Mouse (Mus musculus): Measurements from ENCODE around the gene Hist1h4a. TPM values are rescaled to one million over a fixed set of nuclear protein-coding genes. Genes with fewer than 3 reads are reported as not detected.
A peak's percentile ranks its signal among the peaks of the same experiment; 100 is the strongest.

Gene Hist1h4a
- 0.35 and 0.78 TPM in 2 replicates for polyA plus RNA-seq (2014; fragmentation: Nextera tagmentation; extraction: Ambion mirVana)

- peak within 1 kb of the TSS; percentile 74 for H3K9ac ChIP-seq (ENCODE audit: low read length)
- ATAC-seq (ENCODE audit: insufficient number of reproducible peaks, low FRiP score, low TSS enrichment, low read depth) = peak; percentile 81
- H3K4me2 ChIP-seq (ENCODE audit: low read depth, severe bottlenecking) = peak within 1 kb of the TSS; percentile 65
- WGBS = under 1% methylated on average over 61 of the region's 72 CpGs
- no peaks in the 10 kb centered on the region for H3K36me3 ChIP-seq (ENCODE audit: control insufficient read depth, insufficient read depth, low read length)
- peak within 1 kb of the TSS; percentile 36 for H3K4me3 ChIP-seq (ENCODE audit: low read depth, low read length)
- no peaks in the 10 kb centered on the region for H3K9me3 ChIP-seq (ENCODE audit: control insufficient read depth, low read length)
- peak within 1 kb of the TSS; percentile 86 for H3K27ac ChIP-seq (replicated peaks; ENCODE audit: low read depth, low read length)
- DNase-seq (ENCODE audit: low spot score) = peak; percentile 100
- H3K27me3 ChIP-seq (ENCODE audit: control insufficient read depth, insufficient read depth, low read length) = no peaks in the 10 kb centered on the region
- H3K4me1 ChIP-seq (ENCODE audit: control insufficient read depth, insufficient read depth, low read length) = peaks cover 8% of the 10 kb centered on the region
Observed at GRCm38 (mm10) chr13:23760972-23761864, at the start of gene Hist1h4a. Gene Hist1h4a, minus strand, starts transcription at chr13:23761230.

GRCm38 (mm10) chr13:23806422-23807052 is 45.5 kb upstream of the Hist1h4a start, which contains the start of gene Slc17a2:
Gene Slc17a2, plus strand, starts transcription at chr13:23806993.
- ATAC-seq (ENCODE audit: insufficient number of reproducible peaks, low FRiP score, low TSS enrichment, low read depth) (no peak), DNase-seq (ENCODE audit: low spot score) (no peak)
- no peaks in the 10 kb centered on the region for H3K36me3 ChIP-seq (ENCODE audit: control insufficient read depth, insufficient read depth, low read length)
- WGBS = 86% methylated on average over 15 of the region's 15 CpGs
- H3K9me3 ChIP-seq (ENCODE audit: control insufficient read depth, low read length) = no peaks in the 10 kb centered on the region
- no peaks in the 10 kb centered on the region for H3K27me3 ChIP-seq (ENCODE audit: control insufficient read depth, insufficient read depth, low read length)
- H3K4me2 ChIP-seq (ENCODE audit: low read depth, severe bottlenecking) = no peak within 1 kb of the TSS
- H3K9ac ChIP-seq (ENCODE audit: low read length) = no peak within 1 kb of the TSS
- H3K27ac ChIP-seq (replicated peaks; ENCODE audit: low read depth, low read length) = no peak within 1 kb of the TSS
- no peaks in the 10 kb centered on the region for H3K4me1 ChIP-seq (ENCODE audit: control insufficient read depth, insufficient read depth, low read length)
- H3K4me3 ChIP-seq (ENCODE audit: low read depth, low read length) = no peak within 1 kb of the TSS

GRCm38 (mm10) chr13:23804532-23804931 is 43.5 kb upstream of the Hist1h4a start:
- Histone ChIP-seq H3K4me1 (ENCODE audit: control insufficient read depth, insufficient read depth, low read length) (no peaks in the 10 kb centered on the region), H3K27me3 (ENCODE audit: control insufficient read depth, insufficient read depth, low read length) (no peaks in the 10 kb centered on the region), H3K4me3 (ENCODE audit: low read depth, low read length) (no peak overlapping the region), H3K36me3 (ENCODE audit: control insufficient read depth, insufficient read depth, low read length) (no peaks in the 10 kb centered on the region), H3K9me3 (ENCODE audit: control insufficient read depth, low read length) (no peaks in the 10 kb centered on the region), H3K4me2 (ENCODE audit: low read depth, severe bottlenecking) (no peak overlapping the region), H3K27ac (replicated peaks; ENCODE audit: low read depth, low read length) (no peak overlapping the region), H3K9ac (ENCODE audit: low read length) (no peak overlapping the region)
- DNase-seq (ENCODE audit: low spot score) (no peak), ATAC-seq (ENCODE audit: insufficient number of reproducible peaks, low FRiP score, low TSS enrichment, low read depth) (no peak)
- 74% methylated on average over 2 of the region's 2 CpGs for WGBS

- no peak overlapping the region for H3K27ac ChIP-seq (replicated peaks; ENCODE audit: low read depth, low read length)
- ATAC-seq (ENCODE audit: insufficient number of reproducible peaks, low FRiP score, low TSS enrichment, low read depth) = no peak
- H3K4me2 ChIP-seq (ENCODE audit: low read depth, severe bottlenecking) = no peak overlapping the region
- H3K9me3 ChIP-seq (ENCODE audit: control insufficient read depth, low read length) = no peaks in the 10 kb centered on the region
- H3K27me3 ChIP-seq (ENCODE audit: control insufficient read depth, insufficient read depth, low read length) = no peaks in the 10 kb centered on the region
- peaks cover 10% of the 10 kb centered on the region for H3K4me1 ChIP-seq (ENCODE audit: control insufficient read depth, insufficient read depth, low read length)
- no peaks in the 10 kb centered on the region for H3K36me3 ChIP-seq (ENCODE audit: control insufficient read depth, insufficient read depth, low read length)
- H3K4me3 ChIP-seq (ENCODE audit: low read depth, low read length) = no peak overlapping the region
- 55% methylated on average over 5 of the region's 5 CpGs for WGBS
- H3K9ac ChIP-seq (ENCODE audit: low read length) = no peak overlapping the region
- no peak for DNase-seq (ENCODE audit: low spot score)
Observed at GRCm38 (mm10) chr13:23799405-23799804, 38.4 kb upstream of the Hist1h4a start.

- peak; percentile 57 for DNase-seq (ENCODE audit: low spot score)
- ATAC-seq (ENCODE audit: insufficient number of reproducible peaks, low FRiP score, low TSS enrichment, low read depth) = no peak
Observed at GRCm38 (mm10) chr13:23792520-23792919, 31.5 kb upstream of the Hist1h4a start.

GRCm38 (mm10) chr13:23779025-23779424 is 18.0 kb upstream of the Hist1h4a start:
- H3K36me3 ChIP-seq (ENCODE audit: control insufficient read depth, insufficient read depth, low read length) = no peaks in the 10 kb centered on the region

More at GRCm38 (mm10) chr13:23792520-23792919, 31.5 kb upstream of the Hist1h4a start:
- H3K9ac ChIP-seq (ENCODE audit: low read length) = no peak overlapping the region
- no peaks in the 10 kb centered on the region for H3K9me3 ChIP-seq (ENCODE audit: control insufficient read depth, low read length)
- no peaks in the 10 kb centered on the region for H3K27me3 ChIP-seq (ENCODE audit: control insufficient read depth, insufficient read depth, low read length)
- 53% methylated on average over 2 of the region's 2 CpGs for WGBS
- H3K4me1 ChIP-seq (ENCODE audit: control insufficient read depth, insufficient read depth, low read length) = no peaks in the 10 kb centered on the region
- H3K36me3 ChIP-seq (ENCODE audit: control insufficient read depth, insufficient read depth, low read length) = no peaks in the 10 kb centered on the region
- no peak overlapping the region for H3K4me3 ChIP-seq (ENCODE audit: low read depth, low read length)
- no peak overlapping the region for H3K4me2 ChIP-seq (ENCODE audit: low read depth, severe bottlenecking)
- H3K27ac ChIP-seq (replicated peaks; ENCODE audit: low read depth, low read length) = no peak overlapping the region

GRCm38 (mm10) chr13:23778339-23778738 is 17.3 kb upstream of the Hist1h4a start:
- WGBS = 93% methylated on average over 7 of the region's 7 CpGs
- Histone ChIP-seq H3K4me3 (ENCODE audit: low read depth, low read length) (no peak overlapping the region), H3K36me3 (ENCODE audit: control insufficient read depth, insufficient read depth, low read length) (no peaks in the 10 kb centered on the region), H3K27ac (replicated peaks; ENCODE audit: low read depth, low read length) (no peak overlapping the region), H3K27me3 (ENCODE audit: control insufficient read depth, insufficient read depth, low read length) (no peaks in the 10 kb centered on the region), H3K9ac (ENCODE audit: low read length) (no peak overlapping the region), H3K4me2 (ENCODE audit: low read depth, severe bottlenecking) (no peak overlapping the region), H3K9me3 (ENCODE audit: control insufficient read depth, low read length) (no peaks in the 10 kb centered on the region), H3K4me1 (ENCODE audit: control insufficient read depth, insufficient read depth, low read length) (no peaks in the 10 kb centered on the region)
- ATAC-seq (ENCODE audit: insufficient number of reproducible peaks, low FRiP score, low TSS enrichment, low read depth) (no peak), DNase-seq (ENCODE audit: low spot score) (no peak)

More at GRCm38 (mm10) chr13:23779025-23779424, 18.0 kb upstream of the Hist1h4a start:
- no peaks in the 10 kb centered on the region for H3K4me1 ChIP-seq (ENCODE audit: control insufficient read depth, insufficient read depth, low read length)
- H3K27me3 ChIP-seq (ENCODE audit: control insufficient read depth, insufficient read depth, low read length) = no peaks in the 10 kb centered on the region
- H3K9ac ChIP-seq (ENCODE audit: low read length) = no peak overlapping the region
- no peaks in the 10 kb centered on the region for H3K9me3 ChIP-seq (ENCODE audit: control insufficient read depth, low read length)
- ATAC-seq (ENCODE audit: insufficient number of reproducible peaks, low FRiP score, low TSS enrichment, low read depth) (no peak), DNase-seq (ENCODE audit: low spot score) (no peak)
- WGBS = 76% methylated on average over 4 of the region's 4 CpGs
- H3K4me3 ChIP-seq (ENCODE audit: low read depth, low read length) = no peak overlapping the region
- no peak overlapping the region for H3K27ac ChIP-seq (replicated peaks; ENCODE audit: low read depth, low read length)
- no peak overlapping the region for H3K4me2 ChIP-seq (ENCODE audit: low read depth, severe bottlenecking)

- H3K9me3 ChIP-seq (ENCODE audit: control insufficient read depth, low read length) = no peaks in the 10 kb centered on the region
- ATAC-seq (ENCODE audit: insufficient number of reproducible peaks, low FRiP score, low TSS enrichment, low read depth) = peak; percentile 91
- peak; percentile 68 for DNase-seq (ENCODE audit: low spot score)
- H3K9ac ChIP-seq (ENCODE audit: low read length) = no peak overlapping the region
- no peaks in the 10 kb centered on the region for H3K36me3 ChIP-seq (ENCODE audit: control insufficient read depth, insufficient read depth, low read length)
- 23% methylated on average over 21 of the region's 21 CpGs for WGBS
- no peak overlapping the region for H3K27ac ChIP-seq (replicated peaks; ENCODE audit: low read depth, low read length)
- no peaks in the 10 kb centered on the region for H3K4me1 ChIP-seq (ENCODE audit: control insufficient read depth, insufficient read depth, low read length)
- H3K4me3 ChIP-seq (ENCODE audit: low read depth, low read length) = no peak overlapping the region
- H3K4me2 ChIP-seq (ENCODE audit: low read depth, severe bottlenecking) = peak overlapping the region; percentile 24
- H3K27me3 ChIP-seq (ENCODE audit: control insufficient read depth, insufficient read depth, low read length) = no peaks in the 10 kb centered on the region
Observed at GRCm38 (mm10) chr13:23772561-23773313, 11.7 kb upstream of the Hist1h4a start.
